Mouse (Mus musculus) megakaryocyte, embryonic 14.5 days (primary cell): ENCODE data around the gene Sgta.

Source experiments
- FLI1 ChIP-seq: IDR thresholded peaks from 2 replicates; pipeline ENCODE4 v1.6.1; 2012; ENCODE audit warnings: low read length, inconsistent platforms, mixed read lengths
- GATA1 ChIP-seq: IDR thresholded peaks from 3 replicates; pipeline ENCODE4 v1.6.1; 2012; ENCODE audit warnings: mixed read lengths, low read length, inconsistent platforms, borderline replicate concordance

- TF ChIP-seq GATA1 (no peak), FLI1 (no peak)
Measured at GRCm38 (mm10) chr10:81016645-81017044, 43.3 kb downstream of the Sgta start.
